20 mouse cellular contexts compared by ENCODE assay signal in the genomic region with DNA sequence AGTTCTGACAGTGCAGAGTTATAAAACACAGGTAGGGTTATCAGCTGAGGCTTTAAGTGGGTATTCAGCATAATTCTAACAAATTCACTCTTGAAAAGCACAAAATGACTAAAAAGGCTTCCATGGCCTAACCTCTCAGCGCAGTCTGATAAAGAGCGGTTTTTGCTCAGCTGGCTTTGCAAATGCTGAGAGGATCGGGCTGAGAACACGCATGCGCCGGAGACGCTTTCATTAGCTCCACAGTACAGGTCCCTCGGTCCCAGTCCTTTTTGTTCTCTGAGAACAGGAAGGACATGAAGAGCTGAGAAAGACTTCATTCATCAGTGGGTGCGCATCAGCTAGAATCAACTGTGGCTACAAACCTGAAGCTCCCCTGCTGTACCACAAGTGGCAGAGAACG.
DNase-seq lines count a peak whose midpoint lies in the region; ATAC-seq lines count a peak whose summit lies in the region.
"Had no signal": no experiment of that assay in that cellular context is flagged by ENCODE, and none has a peak within 500 bp of the region (broad histone marks: within the 10 kb centered on the region; RNA-seq: fewer than 3 reads in every experiment).

No protein-coding gene starts in this region.

- H3K36me3 ChIP-seq in hindbrain, embryonic 12.5 days = no peaks in the 10 kb centered on the region
- H3K36me3 ChIP-seq in hindbrain, embryonic 11.5 days (ENCODE audit: control insufficient read depth, insufficient read depth, low read length) = no peaks in the 10 kb centered on the region
- H3K36me3 ChIP-seq in midbrain, embryonic 13.5 days = no peaks in the 10 kb centered on the region
- H3K36me3 ChIP-seq in midbrain, embryonic 11.5 days (ENCODE audit: control insufficient read depth, insufficient read depth, low read length) = no peaks in the 10 kb centered on the region
- H3K36me3 ChIP-seq in forebrain, embryonic 14.5 days (ENCODE audit: control insufficient read depth, insufficient read depth, low read length) = no peaks in the 10 kb centered on the region
- H3K36me3 ChIP-seq in midbrain, embryonic 15.5 days (replicated peaks) = no peaks in the 10 kb centered on the region
- H3K36me3 ChIP-seq: heart, embryonic 15.5 days; kidney, embryonic 15.5 days; limb, embryonic 15.5 days; liver, embryonic 15.5 days had no signal

- no peak overlapping the region for H3K27ac ChIP-seq in hindbrain, embryonic 12.5 days
- no peak overlapping the region for H3K27ac ChIP-seq in hindbrain, embryonic 11.5 days (ENCODE audit: low read depth, low read length)
- H3K27ac ChIP-seq in midbrain, embryonic 13.5 days = peak overlapping the region; percentile 30; the same call in 1 of the 2 replicates
- H3K27ac ChIP-seq in midbrain, embryonic 11.5 days (ENCODE audit: low read depth, low read length) = no peak overlapping the region
- H3K27ac ChIP-seq in forebrain, embryonic 14.5 days (ENCODE audit: low read depth, low read length) = peak overlapping the region; percentile 55
- peak overlapping the region; percentile 35 for H3K27ac ChIP-seq in midbrain, embryonic 15.5 days
- H3K27ac ChIP-seq: heart, embryonic 15.5 days; kidney, embryonic 15.5 days; limb, embryonic 15.5 days; liver, embryonic 15.5 days had no signal

- peaks cover 4% of the 10 kb centered on the region; the same call in 1 of the 2 replicates for H3K4me1 ChIP-seq in hindbrain, embryonic 12.5 days
- no peaks in the 10 kb centered on the region for H3K4me1 ChIP-seq in hindbrain, embryonic 11.5 days (replicated peaks; ENCODE audit: control insufficient read depth, insufficient read depth, low read length)
- peaks cover 16% of the 10 kb centered on the region for H3K4me1 ChIP-seq in midbrain, embryonic 13.5 days (replicated peaks)
- no peaks in the 10 kb centered on the region for H3K4me1 ChIP-seq in midbrain, embryonic 11.5 days (ENCODE audit: control insufficient read depth, insufficient read depth, low read length)
- peaks cover 10% of the 10 kb centered on the region for H3K4me1 ChIP-seq in forebrain, embryonic 14.5 days (ENCODE audit: control insufficient read depth, insufficient read depth, low read length)
- H3K4me1 ChIP-seq in midbrain, embryonic 15.5 days = peaks cover 14% of the 10 kb centered on the region
- H3K4me1 ChIP-seq: heart, embryonic 15.5 days; kidney, embryonic 15.5 days; limb, embryonic 15.5 days; liver, embryonic 15.5 days had no signal

- H3K4me3 ChIP-seq in hindbrain, embryonic 12.5 days = no peak overlapping the region
- H3K4me3 ChIP-seq in hindbrain, embryonic 11.5 days (ENCODE audit: low read depth, low read length) = no peak overlapping the region
- H3K4me3 ChIP-seq in midbrain, embryonic 13.5 days (replicated peaks) = no peak overlapping the region
- H3K4me3 ChIP-seq in midbrain, embryonic 11.5 days (ENCODE audit: low read depth, low read length) = no peak overlapping the region
- no peak overlapping the region for H3K4me3 ChIP-seq in forebrain, embryonic 14.5 days (ENCODE audit: low read depth, low read length)
- no peak overlapping the region for H3K4me3 ChIP-seq in midbrain, embryonic 15.5 days
- H3K4me3 ChIP-seq: heart, embryonic 15.5 days; kidney, embryonic 15.5 days; limb, embryonic 15.5 days; liver, embryonic 15.5 days had no signal

- DNase-seq in hindbrain, embryonic 11.5 days (ENCODE audit: low spot score) = no peak
- no peak for DNase-seq in midbrain, embryonic 11.5 days (ENCODE audit: low spot score, missing footprints)
- peak; percentile 77 for DNase-seq in forebrain, embryonic 14.5 days (ENCODE audit: low spot score)
- no peak for DNase-seq in ovary, postnatal 36 days (ENCODE audit: low spot score)
- no peak for DNase-seq in adrenal gland, postnatal 14 days
- DNase-seq: cerebellum, adult 9-10 months; gastrocnemius, postnatal 25 days; heart, postnatal 4 days; kidney, postnatal 4 days; thymus, postnatal 25 days had no signal

- no peaks in the 10 kb centered on the region for H3K27me3 ChIP-seq in hindbrain, embryonic 12.5 days
- no peaks in the 10 kb centered on the region for H3K27me3 ChIP-seq in hindbrain, embryonic 11.5 days (ENCODE audit: control insufficient read depth, insufficient read depth, low read length)
- no peaks in the 10 kb centered on the region for H3K27me3 ChIP-seq in midbrain, embryonic 13.5 days
- no peaks in the 10 kb centered on the region for H3K27me3 ChIP-seq in midbrain, embryonic 11.5 days (ENCODE audit: control insufficient read depth, insufficient read depth, low read length)
- H3K27me3 ChIP-seq in forebrain, embryonic 14.5 days (replicated peaks; ENCODE audit: control insufficient read depth, insufficient read depth, low read length) = no peaks in the 10 kb centered on the region
- H3K27me3 ChIP-seq in midbrain, embryonic 15.5 days (replicated peaks) = no peaks in the 10 kb centered on the region
- H3K27me3 ChIP-seq: CH12.LX; heart, embryonic 15.5 days; kidney, embryonic 15.5 days; limb, embryonic 15.5 days had no signal

- no peaks in the 10 kb centered on the region for H3K9me3 ChIP-seq in hindbrain, embryonic 12.5 days (replicated peaks)
- H3K9me3 ChIP-seq in hindbrain, embryonic 11.5 days (ENCODE audit: control insufficient read depth, low read length) = no peaks in the 10 kb centered on the region
- H3K9me3 ChIP-seq in midbrain, embryonic 13.5 days = no peaks in the 10 kb centered on the region
- no peaks in the 10 kb centered on the region for H3K9me3 ChIP-seq in midbrain, embryonic 11.5 days (ENCODE audit: control insufficient read depth, low read length)
- no peaks in the 10 kb centered on the region for H3K9me3 ChIP-seq in forebrain, embryonic 14.5 days (replicated peaks; ENCODE audit: control insufficient read depth, low read length)
- H3K9me3 ChIP-seq in midbrain, embryonic 15.5 days = no peaks in the 10 kb centered on the region
- H3K9me3 ChIP-seq: heart, embryonic 15.5 days; kidney, embryonic 15.5 days; limb, embryonic 15.5 days; liver, embryonic 15.5 days had no signal

- H3K4me2 ChIP-seq in hindbrain, embryonic 12.5 days (replicated peaks) = no peak overlapping the region
- no peak overlapping the region for H3K4me2 ChIP-seq in hindbrain, embryonic 11.5 days (replicated peaks; ENCODE audit: low read depth, low read length)
- 0 out of 2 replicates have a peak overlapping the region, but pooled peaks have one; percentile 25 for H3K4me2 ChIP-seq in midbrain, embryonic 13.5 days (replicated peaks)
- no peak overlapping the region for H3K4me2 ChIP-seq in midbrain, embryonic 11.5 days
- peak overlapping the region; percentile 34 for H3K4me2 ChIP-seq in forebrain, embryonic 14.5 days (ENCODE audit: low read length)
- peak overlapping the region; percentile 26 for H3K4me2 ChIP-seq in midbrain, embryonic 15.5 days
- H3K4me2 ChIP-seq: heart, embryonic 15.5 days; kidney, embryonic 15.5 days; limb, embryonic 15.5 days; liver, embryonic 15.5 days had no signal

- WGBS in hindbrain, embryonic 12.5 days = 84% methylated on average over 10 of the region's 10 CpGs
- whole genome bisulfite sequencing in hindbrain, embryonic 11.5 days = 90% methylated on average over 10 of the region's 10 CpGs
- 77% methylated on average over 10 of the region's 10 CpGs for WGBS in midbrain, embryonic 13.5 days
- WGBS in midbrain, embryonic 11.5 days = 88% methylated on average over 10 of the region's 10 CpGs
- 41% methylated on average over 10 of the region's 10 CpGs for WGBS in forebrain, embryonic 14.5 days
- 70% methylated on average over 10 of the region's 10 CpGs for WGBS in midbrain, embryonic 15.5 days

- peak; percentile 39; the same call in 1 of the 2 replicates for ATAC-seq in hindbrain, embryonic 12.5 days (ENCODE audit: low FRiP score)
- no peak for ATAC-seq in hindbrain, embryonic 11.5 days (ENCODE audit: low FRiP score)
- peak; percentile 25; the same call in 1 of the 2 replicates for ATAC-seq in midbrain, embryonic 13.5 days
- ATAC-seq in midbrain, embryonic 11.5 days (ENCODE audit: low FRiP score) = no peak
- ATAC-seq in forebrain, embryonic 14.5 days = peak; percentile 78
- peak; percentile 78; the same call in 1 of the 2 replicates for ATAC-seq in midbrain, embryonic 15.5 days (replicated peaks)
- ATAC-seq: intestine, embryonic 16.5 days; lung, postnatal 0 days had no signal

- no peak overlapping the region for H3K9ac ChIP-seq in hindbrain, embryonic 12.5 days
- no peak overlapping the region for H3K9ac ChIP-seq in hindbrain, embryonic 11.5 days (ENCODE audit: low read depth, low read length)
- no peak overlapping the region for H3K9ac ChIP-seq in midbrain, embryonic 13.5 days (replicated peaks)
- H3K9ac ChIP-seq in midbrain, embryonic 11.5 days (ENCODE audit: low read length) = no peak overlapping the region
- no peak overlapping the region for H3K9ac ChIP-seq in forebrain, embryonic 14.5 days (ENCODE audit: low read length)
- H3K9ac ChIP-seq in midbrain, embryonic 15.5 days = no peak overlapping the region
- H3K9ac ChIP-seq: heart, embryonic 15.5 days; kidney, embryonic 15.5 days; limb, embryonic 15.5 days; liver, embryonic 15.5 days had no signal

Comparison
In these comparisons a context has a peak if more than half of its experiments do, and no peak if none do; other contexts are left out.
1. ATAC-seq: peak in hindbrain, embryonic 12.5 days (single experiment), midbrain, embryonic 13.5 days (single experiment), forebrain, embryonic 14.5 days (single experiment) and midbrain, embryonic 15.5 days (single experiment); none in hindbrain, embryonic 11.5 days (single experiment) and midbrain, embryonic 11.5 days (single experiment).
2. H3K27ac ChIP-seq: peak in midbrain, embryonic 13.5 days (single experiment), forebrain, embryonic 14.5 days (single experiment) and midbrain, embryonic 15.5 days (single experiment); none in hindbrain, embryonic 12.5 days (single experiment), hindbrain, embryonic 11.5 days (single experiment) and midbrain, embryonic 11.5 days (single experiment).
3. H3K4me2 ChIP-seq: peak in midbrain, embryonic 13.5 days (single experiment), forebrain, embryonic 14.5 days (single experiment) and midbrain, embryonic 15.5 days (single experiment); none in hindbrain, embryonic 12.5 days (single experiment), hindbrain, embryonic 11.5 days (single experiment) and midbrain, embryonic 11.5 days (single experiment).